Mouse (Mus musculus) adrenal gland, adult 18-20 months (tissue): ENCODE results near the gene Adprhl1. TPM values are rescaled to one million over a fixed set of nuclear protein-coding genes. Genes with fewer than 3 reads are reported as not detected.

Source experiments
- DNase-seq, 2 experiments: peaks; one replicate each; pipeline ENCODE4 v3.0.0; 2021 to 2022; ENCODE audit warnings: low spot score in 2 of 2
- long read RNA-seq, 2 experiments: library from polyadenylated mRNA; stranded (forward); transcript quantifications; one replicate each; pipeline ENCODE4 v2.0.0; 2021
- total RNA-seq, 2 experiments: library from RNA; stranded (reverse); gene quantifications; 1 replicate in 1 of 2; 2 replicates in 1 of 2; pipeline ENCODE4 v1.2.3; 2021

The Adprhl1 gene
- 10 to 100 TPM in 1 of 2 experiments, 1 to 10 TPM in 1; 7.8 to 18.5 TPM for total RNA-seq
- long read RNA-seq, experiment 1, transcript Adprhl1-201 (7 exons, 1,372 nt), result major isoform, 11 of 12 reads
- long read RNA-seq, experiment 1, partial matches to known transcripts, result 0 of 12 reads
- long read RNA-seq, experiment 1, other reads (novel, unspliced or antisense), result 1 of 12 reads
- long read RNA-seq, experiment 2, transcript Adprhl1-201 (7 exons, 1,372 nt), result major isoform, 6 of 8 reads
- long read RNA-seq, experiment 2, partial matches to known transcripts, result 1 of 8 reads
- long read RNA-seq, experiment 2, other reads (novel, unspliced or antisense), result 1 of 8 reads

DNA sequence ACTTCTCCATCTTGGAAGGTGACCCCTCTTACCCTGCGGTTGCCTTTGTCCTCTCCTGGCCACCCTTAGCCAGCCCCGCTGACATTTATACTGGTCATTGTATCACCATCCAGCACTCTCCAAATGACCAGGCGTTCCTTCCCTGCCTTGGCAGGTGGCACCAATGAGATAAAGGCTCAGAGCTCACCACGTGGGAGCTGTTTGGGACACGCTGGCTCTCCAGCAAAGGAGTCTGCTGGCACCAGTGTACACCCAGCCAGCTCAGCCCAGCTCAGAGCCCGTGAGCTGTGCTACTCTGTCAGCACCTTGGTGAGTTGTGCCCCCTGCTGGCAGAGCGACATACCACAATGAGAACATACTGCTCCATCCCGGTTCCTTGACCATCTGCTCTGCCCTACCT lies at the start of gene Adprhl1:
Gene Adprhl1, minus strand, starts transcription at position 144 of the 400 bp plus-strand sequence.
- DNase-seq, result peak; percentile 56 to 66

DNA sequence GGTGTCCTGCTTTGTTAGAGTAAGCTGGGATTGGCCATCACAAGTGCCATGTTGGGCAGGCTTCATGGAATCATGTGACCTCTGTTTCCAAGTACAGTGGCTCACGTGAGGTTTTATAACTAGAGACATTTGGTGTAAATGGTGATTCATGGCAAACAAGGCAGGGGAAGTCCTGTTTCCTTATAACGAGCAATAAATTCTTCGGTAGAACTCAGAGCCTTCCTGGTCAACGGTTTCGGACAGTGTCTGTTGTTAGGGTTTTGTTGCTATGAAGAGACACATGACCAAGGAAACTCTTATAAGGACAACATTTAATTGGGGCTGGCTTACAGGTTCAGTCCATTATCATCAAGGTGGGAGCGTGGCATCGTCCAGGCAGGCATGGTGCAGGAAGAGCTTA lies 47.1 kb upstream of the Adprhl1 start:
- no peak for DNase-seq

DNA sequence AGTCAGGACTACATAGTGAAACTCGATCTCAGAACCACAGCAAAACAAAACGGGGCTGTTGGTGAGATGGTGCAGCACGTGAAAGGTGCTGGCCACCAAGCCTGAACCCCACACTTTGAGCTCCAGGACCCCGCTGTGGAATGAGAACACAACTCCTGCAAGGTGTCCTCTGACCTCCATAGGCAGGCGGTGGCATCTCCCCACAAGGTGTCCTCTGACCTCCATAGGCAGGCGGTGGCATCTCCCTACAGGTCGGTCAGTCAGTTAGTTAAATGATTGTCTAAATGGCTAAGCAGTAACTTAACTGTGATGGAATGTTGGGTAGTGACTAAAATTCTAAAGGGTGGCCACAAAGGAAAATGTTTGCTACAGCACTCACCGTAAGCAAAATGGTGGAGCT lies 45.6 kb upstream of the Adprhl1 start:
- no peak for DNase-seq

DNA sequence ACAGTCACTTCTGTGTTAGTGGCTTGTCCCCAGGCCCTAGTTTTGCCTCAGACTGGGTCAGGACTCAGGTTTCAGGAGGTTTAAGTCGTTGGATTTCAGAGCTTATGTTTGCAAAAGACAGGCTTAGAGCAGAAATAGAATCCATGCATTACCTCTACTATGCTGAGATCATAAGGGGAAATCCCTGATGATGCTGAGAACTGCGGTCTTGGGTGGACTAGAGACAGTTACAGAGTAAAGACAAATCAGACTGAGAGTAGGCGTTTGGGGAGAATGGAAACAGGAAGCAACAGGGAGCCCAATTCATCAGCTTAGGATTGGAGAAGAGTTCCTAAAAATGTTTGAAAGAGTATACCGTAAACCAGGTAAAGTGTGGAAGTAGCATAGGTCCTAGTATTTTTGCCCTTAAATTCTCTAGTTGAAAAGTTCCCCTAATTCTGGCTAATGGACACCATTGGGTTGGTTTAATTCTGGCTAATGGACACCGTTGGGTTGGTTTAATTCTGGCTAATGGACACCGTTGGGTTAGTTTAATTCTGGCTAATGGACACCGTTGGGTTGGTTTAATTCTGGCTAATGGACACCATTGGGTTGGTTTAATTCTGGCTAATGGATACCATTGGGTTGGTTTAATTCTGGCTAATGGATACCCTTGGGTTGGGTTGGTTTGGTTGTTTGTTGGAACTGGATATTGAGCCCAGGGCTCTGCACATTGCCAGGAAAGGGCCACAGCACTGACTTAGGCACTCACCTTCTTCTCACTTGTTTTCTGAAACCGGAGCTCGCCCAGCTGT lies 39.9 kb upstream of the Adprhl1 start:
- no peak for DNase-seq

DNA sequence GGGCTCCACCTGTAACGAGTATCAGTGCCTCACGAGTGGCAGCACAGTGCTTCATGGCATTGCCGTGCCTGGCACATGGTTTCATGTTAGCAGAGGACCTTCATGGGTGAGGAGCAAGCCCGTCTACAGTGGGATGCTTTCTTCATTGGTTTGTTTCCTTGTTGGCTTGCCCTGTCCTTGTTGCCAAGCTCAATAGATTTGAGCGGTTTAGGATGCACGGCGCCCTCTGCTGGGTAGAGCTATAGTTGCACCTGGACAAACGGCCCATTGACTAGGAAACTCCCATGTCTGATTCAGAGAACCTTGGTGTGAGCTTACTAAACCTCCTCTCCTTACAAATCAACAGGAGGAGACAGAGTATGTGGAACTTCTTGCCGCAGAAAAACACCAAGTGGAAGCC lies 38.4 kb upstream of the Adprhl1 start:
- peak; percentile 83 to 85 for DNase-seq

DNA sequence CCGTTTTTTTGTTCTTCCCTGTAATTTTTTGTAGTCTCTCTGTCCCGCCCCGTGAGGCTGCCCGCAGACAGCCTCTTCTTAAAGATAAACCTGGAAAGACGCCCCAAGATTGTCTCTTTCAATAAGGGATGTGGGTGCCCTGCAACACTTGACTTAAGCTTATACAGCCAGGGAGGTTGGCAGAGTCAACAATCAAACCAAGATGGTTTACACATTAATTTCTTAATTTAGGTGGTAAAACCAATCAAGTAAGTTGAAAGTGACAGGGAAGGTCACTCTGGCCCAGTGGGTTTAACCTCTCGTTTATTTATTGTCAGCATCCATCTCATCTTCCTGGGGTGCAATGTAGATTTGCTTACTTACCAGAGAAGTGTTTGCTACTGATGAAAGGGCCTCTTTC lies 34.7 kb upstream of the Adprhl1 start:
- no peak for DNase-seq

DNA sequence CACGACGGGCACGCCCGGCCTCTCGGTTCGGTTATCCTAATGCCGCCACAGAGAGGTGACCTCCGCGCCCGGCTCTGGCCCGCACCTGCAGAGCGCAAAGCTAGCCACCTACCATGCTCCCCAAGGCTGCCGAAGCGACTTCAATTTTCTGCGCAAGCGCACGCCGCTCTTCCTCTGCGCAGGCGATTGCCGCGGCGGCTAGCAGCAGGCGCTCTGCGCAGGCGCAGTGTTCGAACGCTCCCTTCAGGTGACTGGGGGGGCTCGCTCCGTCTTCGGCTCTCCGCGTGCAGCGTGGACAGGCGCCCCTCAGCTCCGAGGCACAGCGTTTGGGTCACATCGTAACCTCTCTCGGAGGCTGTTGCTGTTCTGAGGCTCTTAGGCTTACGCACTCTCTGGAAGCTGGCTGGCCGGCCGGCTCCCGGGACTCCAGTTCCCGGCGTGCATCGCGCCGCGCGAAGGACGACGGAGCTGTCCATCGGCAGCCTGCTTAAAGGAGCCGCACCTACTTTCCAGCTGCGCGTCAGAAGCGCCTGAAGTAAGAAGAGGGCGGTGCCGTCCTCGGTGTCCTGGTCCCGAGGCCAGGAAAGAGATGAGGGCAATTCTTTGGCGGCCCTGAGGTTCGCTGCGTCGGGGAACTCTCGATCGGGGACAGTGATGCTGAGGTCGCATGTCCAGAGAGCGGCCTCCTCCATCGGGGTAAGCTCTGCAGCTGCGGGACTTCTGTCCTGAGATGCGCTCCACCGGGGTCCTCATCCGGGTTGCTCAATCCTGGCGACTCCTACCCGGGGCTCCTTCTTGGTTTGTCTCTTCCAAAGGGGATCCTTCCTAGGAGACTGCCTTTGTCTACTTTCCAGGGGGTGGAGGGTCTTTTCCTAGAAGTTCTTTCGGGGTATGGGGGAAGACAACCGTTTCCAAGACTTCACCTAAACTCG lies 34.0 kb upstream of the Adprhl1 start, which contains the start of the genes Dcun1d2 and Tmco3:
Gene Dcun1d2, minus strand, starts transcription at position 440 of the 932 bp plus-strand sequence.
Gene Tmco3, plus strand, starts transcription at position 499 of the 932 bp plus-strand sequence.
- DNase-seq, result peak; percentile 94 to 95

DNA sequence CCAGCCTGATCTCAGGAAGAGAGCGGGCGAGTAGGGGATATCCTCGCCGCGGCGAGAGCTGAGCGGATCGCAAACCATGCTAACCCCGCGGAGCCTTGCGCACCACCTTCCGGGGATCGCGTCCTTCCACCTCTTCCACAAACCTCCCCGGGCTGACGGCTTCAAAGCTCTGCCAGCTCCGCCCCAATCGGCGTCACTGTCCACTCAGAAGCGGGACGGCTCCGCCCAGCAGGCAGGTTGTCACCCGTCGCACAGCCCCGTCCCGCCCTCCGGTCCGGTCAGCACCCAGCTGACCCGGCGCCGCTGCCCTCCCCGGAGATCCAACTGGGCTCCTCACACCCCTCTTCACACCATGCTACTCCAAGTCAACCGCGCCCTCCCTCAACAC lies 33.3 kb upstream of the Adprhl1 start:
- DNase-seq, result peak; percentile 85 to 88

DNA sequence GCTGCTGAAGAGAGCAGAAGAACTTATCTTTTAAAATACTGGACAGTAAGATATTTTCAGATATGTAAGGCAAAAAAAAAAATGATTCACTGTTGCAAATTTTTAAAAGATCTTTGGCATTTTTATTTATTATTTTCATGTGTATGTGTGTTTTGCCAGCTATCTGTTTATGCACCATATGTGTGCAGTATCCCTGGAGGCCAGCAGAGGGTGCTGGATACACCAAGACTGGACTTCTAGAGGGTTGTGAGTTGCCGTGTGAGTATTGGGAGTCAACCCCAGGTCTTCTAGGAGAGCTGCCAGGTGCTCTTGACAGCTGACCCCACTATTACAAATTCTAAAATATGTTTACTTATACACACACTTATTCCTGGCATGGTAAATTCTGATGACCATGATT lies 29.2 kb upstream of the Adprhl1 start:
- no peak for DNase-seq

DNA sequence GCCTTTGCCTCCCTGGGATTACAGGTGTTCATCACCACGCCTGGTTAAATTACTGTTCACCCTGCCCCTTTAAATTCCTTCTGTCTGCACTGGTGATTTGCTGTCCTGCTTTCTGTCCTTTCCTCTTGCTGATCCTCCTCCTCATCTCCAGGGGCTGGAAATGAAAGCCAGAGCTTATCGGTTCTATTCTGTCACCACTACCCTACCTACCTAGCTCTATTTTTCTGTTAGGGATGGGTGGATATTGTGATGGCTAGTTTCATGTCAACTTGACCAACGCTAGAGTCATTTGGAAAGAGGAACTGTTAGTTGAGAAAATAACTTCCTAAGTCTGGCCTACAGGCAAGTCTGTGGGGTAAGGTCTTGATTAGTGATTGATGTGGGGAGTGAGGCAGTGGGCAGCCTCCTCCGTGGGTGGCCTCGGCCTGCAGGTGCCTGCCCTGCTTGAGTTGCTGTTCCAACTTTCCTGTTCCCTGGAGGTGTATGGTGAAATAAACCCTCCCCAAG lies 23.0 kb upstream of the Adprhl1 start:
- DNase-seq, result no peak

DNA sequence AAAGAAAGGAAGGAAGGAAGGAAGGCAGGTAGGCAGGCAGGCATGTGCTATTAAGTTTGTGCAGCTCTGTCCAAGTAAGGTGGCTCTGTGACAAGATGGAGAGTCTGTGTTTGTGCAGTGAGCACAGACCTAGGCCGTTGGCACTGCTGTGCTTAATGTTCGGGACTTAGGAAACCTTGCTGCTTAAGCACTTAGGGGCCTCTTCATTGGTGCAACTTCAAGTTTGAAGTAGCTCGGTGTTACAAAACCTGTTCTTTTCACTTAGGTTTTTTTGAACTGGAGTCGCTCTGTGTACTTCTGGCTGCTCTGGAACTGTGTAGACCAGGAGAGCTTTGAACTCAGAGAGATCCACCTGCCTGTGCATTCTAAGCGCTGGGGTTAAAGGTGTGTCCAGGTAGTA lies 18.9 kb upstream of the Adprhl1 start:
- DNase-seq, result no peak

DNA sequence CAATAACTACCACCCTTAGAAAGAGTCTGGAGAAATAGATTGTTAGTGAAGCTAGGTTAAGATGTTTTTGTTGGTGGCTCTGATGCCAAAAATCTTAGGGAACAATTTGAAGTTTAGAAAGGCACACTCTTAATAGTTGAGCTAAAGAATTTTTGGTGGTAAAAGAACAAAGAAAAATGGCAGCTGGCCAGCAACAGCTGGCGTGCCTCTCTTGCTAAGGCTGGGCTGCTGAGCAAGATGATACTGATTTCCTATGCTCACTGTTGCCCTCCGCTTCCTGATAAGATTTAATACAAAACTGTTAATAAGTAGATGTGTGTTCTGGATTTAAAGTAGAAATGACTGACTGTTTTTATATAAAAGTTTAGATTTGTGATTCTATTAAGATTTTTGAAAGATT lies 13.6 kb upstream of the Adprhl1 start:
- DNase-seq, result no peak

DNA sequence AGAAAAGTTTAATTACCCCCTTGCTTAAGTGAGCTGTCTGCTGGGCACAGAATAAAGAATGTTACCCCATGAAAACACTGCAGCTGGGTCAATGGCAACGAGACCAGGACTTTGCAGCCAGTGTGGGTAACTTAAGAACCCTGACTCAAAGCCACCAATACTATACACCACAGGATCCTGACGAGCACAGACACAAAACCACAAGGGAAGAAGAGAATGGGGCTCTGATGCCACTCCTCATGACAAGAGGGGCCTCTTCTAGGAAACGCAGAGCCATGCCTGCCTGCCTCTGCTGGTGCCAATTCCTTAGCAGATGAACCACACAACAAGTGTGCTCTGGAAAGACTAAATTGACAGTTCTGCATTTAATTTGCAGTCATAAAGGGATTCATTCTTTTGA lies 9.4 kb upstream of the Adprhl1 start:
- DNase-seq, result no peak

DNA sequence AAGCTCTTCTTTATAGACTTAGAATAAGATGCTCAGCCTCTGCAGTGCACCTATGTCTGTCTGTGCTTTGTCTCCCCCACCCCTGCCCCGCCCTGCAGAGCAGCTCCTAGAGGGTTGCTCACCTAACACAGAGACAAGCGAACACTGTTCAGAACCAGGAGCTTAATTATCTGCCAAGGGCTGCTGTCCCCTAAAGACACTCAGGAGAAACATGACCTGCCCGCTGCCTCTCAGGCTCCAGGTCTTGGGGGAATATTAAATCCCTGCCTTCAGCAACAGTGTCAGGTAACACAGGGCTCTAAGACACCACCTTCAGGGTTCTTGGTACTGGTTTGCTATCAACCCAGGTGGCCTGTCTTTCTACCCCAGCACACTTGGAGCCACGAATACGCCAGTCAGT lies 549 bp downstream of the Adprhl1 start:
- DNase-seq, result no peak

DNA sequence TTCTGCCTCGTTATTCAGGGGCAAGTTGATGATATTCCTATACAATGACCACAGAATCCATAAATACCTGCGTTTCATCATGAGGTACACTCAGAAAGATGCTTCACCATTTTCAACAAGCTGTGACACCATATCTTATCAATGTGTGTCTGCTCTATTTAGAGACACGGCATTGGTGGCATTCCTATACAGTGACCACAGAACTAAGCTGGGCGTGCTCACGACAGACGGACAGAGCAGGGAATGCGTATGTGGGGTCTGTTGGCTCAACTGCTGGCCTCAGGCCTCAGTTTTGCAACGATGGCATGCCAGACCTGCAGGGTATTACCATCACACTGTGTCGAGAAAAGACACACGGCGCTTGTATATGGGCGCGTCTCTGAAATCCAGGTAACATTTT lies 1.1 kb downstream of the Adprhl1 start:
- DNase-seq, result no peak

DNA sequence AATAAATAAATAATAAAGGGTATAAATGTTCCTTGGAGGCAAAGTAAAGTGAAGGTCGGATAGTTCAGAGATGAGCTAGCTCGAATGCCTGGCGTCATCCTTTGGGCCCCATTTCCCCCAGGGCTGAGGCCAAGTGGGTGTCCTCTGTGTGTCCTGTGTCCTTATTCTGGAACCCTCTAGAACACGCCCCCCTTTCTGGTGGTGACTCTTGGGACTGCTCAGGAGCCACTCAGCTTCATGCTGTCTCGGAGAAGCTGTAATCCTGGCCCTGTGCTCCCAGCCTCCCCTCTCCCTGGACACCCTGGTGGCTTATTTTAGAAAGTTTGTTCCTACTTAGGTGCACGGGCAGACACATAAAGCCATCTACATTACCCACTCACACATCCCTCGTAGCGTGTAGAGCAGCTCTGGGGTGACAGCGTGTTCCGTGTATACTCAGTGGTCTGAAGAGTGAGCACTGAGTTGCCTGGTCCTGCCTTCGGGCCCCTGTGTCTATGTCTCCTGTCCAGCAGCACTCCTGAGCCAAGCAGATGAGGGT lies 9.6 kb downstream of the Adprhl1 start:
- DNase-seq, result no peak

DNA sequence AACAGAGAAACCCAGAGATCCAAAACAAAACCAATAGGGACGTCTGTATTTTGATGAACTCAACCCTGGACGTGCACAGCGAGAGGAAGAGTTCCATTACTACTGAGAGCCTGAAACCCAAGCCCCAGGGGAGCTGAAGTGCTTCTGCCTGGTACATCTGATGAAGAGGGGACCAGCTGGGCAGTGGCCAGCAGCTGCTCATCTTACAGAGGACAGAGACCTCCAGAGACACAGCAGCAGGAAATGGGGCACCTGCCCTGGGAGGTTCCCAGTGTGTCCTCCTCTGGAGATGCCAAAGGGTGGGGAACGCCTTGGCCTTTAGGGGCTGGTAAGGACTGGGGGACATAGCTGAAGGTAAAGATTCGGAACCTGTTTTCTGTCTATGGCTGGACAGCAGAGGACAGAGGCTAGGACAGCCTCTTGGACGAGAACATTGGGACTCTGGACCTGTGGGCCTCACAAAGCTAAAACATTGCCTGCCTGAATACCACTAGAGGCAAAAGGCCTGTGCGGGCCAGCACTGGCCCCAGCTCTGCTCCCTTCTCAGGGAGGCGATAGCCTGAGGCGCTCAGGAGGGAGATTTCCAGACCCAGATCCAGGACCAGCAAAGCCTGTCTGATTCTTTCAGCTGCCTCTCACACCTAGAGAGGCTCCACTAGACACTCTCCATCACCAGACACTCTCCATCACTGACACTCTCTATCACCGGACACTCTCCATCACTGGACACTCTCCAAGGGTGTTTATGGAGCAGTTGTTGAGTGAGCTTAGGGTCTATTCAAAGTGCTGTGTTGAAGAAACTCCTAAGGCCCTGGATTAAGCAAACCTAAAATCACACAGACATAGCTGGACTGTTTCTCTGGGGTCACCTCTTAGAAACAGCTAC lies 10.7 kb downstream of the Adprhl1 start:
- DNase-seq, result no peak

DNA sequence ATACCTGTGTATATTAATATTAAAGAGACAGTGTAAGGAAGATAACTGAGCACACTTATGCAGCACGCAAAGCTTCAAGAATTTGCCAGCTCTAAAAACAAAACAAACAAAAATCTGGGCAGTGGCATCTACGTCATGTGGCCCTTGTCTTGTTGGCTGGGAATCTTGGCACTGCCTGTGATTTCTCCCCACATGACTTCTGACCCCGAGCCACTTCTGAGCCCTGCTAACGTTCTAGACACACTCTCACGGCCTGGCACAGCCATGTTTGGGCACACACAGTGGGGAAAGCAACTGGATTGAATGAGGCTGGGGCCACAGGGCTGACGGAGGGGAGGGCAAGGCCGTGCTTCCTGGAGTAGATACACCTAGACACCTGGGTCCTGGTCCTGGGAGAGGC lies 13.3 kb downstream of the Adprhl1 start:
- no peak for DNase-seq

DNA sequence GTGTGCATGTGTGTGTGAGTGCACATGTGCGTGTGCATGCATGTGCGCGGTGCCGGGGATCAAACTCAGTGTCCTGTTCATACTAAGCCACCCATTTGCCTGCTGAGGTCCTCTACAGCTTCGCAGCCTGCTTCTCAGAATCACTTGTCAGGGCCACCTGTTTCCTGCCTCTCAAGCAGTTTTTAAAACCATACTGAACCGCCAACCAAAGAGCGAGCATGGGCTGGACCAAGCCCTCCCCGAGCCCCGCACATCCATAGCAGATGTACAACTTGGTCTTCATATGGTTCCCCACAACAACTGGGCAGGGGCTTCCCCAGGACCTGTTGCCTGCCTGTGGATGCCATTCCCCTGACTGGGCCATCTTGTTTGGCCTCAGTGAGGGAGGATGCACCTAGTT lies 13.9 kb downstream of the Adprhl1 start:
- DNase-seq, result no peak

DNA sequence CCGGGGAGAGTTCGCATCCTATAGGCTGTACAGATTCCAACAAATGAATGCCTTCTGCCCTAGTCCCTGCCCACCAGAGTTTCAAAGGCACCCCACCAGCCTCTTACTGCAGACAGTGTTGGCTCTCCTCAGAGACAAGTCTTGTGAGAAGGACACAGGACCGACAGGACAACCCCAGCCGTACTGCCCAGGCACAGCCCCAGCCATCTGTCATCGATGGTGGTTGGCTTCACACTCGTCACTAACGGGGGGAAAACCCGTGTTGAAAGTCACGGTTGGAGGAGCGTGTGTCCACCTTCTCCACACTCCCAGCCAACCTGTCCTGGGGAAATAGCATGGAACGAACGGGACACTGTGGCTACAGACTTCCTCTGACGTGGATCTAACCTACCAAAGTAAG lies 19.2 kb downstream of the Adprhl1 start:
- DNase-seq, result no peak
